Mouse (Mus musculus) lung, postnatal 0 days (tissue): Measurements from ENCODE around the gene G430095P16Rik. TPM values are rescaled to one million over a fixed set of nuclear protein-coding genes. Genes with fewer than 3 reads are reported as not detected.

ENCODE experiments used
- ATAC-seq: fragments of 200-750 bp; cut with Nextera tagmentation; 2 replicates; pipeline ENCODE4 v1.8.0; 2017; ENCODE audit warnings: moderate library complexity
- DNase-seq: peaks from one replicate; pipeline ENCODE4 v3.0.0-alpha.2; 2016; ENCODE audit warnings: low spot score
- H3K27ac ChIP-seq: fragments of 300-500 bp; sonication (generic); 2 replicates; pipeline ENCODE4 v1.5.1; 2014; ENCODE audit warnings: antibody characterized with exemption, mild to moderate bottlenecking, low read length, mixed read lengths
- H3K27me3 ChIP-seq: fragments of 300-500 bp; sonication (generic); replicated peaks from 2 replicates; pipeline ENCODE4 v1.6.1; 2014; ENCODE audit warnings: low read length, mixed read lengths; ENCODE audit not compliant: insufficient read depth
- H3K36me3 ChIP-seq: fragments of 300-500 bp; sonication (generic); 2 replicates; pipeline ENCODE4 v1.6.1; 2014; ENCODE audit warnings: low read length, mixed read lengths; ENCODE audit not compliant: insufficient read depth
- H3K4me1 ChIP-seq: fragments of 300-500 bp; sonication (generic); 2 replicates; pipeline ENCODE4 v1.6.1; 2014; ENCODE audit warnings: antibody characterized with exemption, low read depth, low read length, mixed read lengths; ENCODE audit not compliant: insufficient read depth
- H3K4me2 ChIP-seq: fragments of 300-500 bp; sonication (generic); replicated peaks from 2 replicates; pipeline ENCODE4 v1.6.1; 2014; ENCODE audit warnings: low read depth, mild to moderate bottlenecking, low read length, moderate library complexity, mixed read lengths
- H3K4me3 ChIP-seq: fragments of 300-500 bp; sonication (generic); 2 replicates; pipeline ENCODE4 v1.5.1; 2014; ENCODE audit warnings: low read depth, low read length
- H3K9ac ChIP-seq: fragments of 300-500 bp; sonication (generic); replicated peaks from 2 replicates; pipeline ENCODE4 v1.6.1; 2014; ENCODE audit warnings: low read depth, mild to moderate bottlenecking
- H3K9me3 ChIP-seq: fragments of 300-500 bp; sonication (generic); 2 replicates; pipeline ENCODE4 v1.6.1; 2016; ENCODE audit warnings: low read length, mixed read lengths
- CTCF ChIP-seq: IDR thresholded peaks from 2 replicates; pipeline ENCODE4 v1.5.1; 2016; ENCODE audit warnings: antibody characterized with exemption, mild to moderate bottlenecking
- EP300 ChIP-seq: IDR thresholded peaks from 2 replicates; pipeline ENCODE4 v1.6.1; 2016; ENCODE audit warnings: antibody characterized with exemption, mild to moderate bottlenecking, control low read depth
- WGBS: fragments of 180-500 bp; shearing (Covaris S2); extraction: QIAGEN DNeasy Blood & Tissue Kit; methylation state at CpG from one replicate; pipeline ENCODE4 v1.1.7; 2014; 5-methylcytosine and 5-hydroxymethylcytosine counted together
- polyA plus RNA-seq: library from polyadenylated mRNA; unstranded; fragments of >200 nt; fragmentation: Nextera tagmentation; extraction: Ambion mirVana; gene quantifications from 2 replicates; pipeline ENCODE4 v1.2.1, GENCODE M21; 2015

The G430095P16Rik gene
- polyA plus RNA-seq, 1 experiment from 2014 or later = 2.8 TPM

DNA sequence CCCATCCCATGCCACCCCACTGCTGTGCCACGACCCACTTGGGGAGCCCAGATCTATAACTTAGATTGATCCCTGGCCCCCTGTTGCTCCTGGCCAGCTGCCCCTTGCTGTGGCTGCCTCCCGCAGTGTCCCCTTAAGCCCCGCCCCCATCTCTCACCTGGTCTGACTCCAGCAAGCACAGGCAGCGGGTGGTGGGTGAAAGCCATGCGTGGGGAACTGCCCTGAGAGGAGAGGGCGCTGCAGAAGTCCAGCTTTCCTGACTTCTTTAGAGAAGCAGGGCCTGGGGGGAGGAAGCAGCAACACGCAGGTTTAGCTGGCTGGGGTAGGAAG is 729 bp downstream of the G430095P16Rik start:
- DNase-seq = no peak
- no peak overlapping the region for H3K4me3 ChIP-seq
- H3K27ac ChIP-seq = peak overlapping the region; percentile 3
- WGBS = 25% methylated on average over 7 of the region's 7 CpGs
- no peaks in the 10 kb centered on the region for H3K9me3 ChIP-seq
- peaks cover 36% of the 10 kb centered on the region for H3K4me1 ChIP-seq
- no peak overlapping the region for H3K9ac ChIP-seq
- TF ChIP-seq EP300 (no peak), CTCF (no peak)
- H3K27me3 ChIP-seq = no peaks in the 10 kb centered on the region
- peaks cover 17% of the 10 kb centered on the region for H3K36me3 ChIP-seq
- ATAC-seq = no peak
- H3K4me2 ChIP-seq = peak overlapping the region; percentile 25

GRCm38 (mm10) chr8:84724683-84725082 is 1.9 kb downstream of the G430095P16Rik start:
- Histone ChIP-seq H3K9ac (no peak overlapping the region), H3K4me1 (peaks cover 36% of the 10 kb centered on the region)

DNA sequence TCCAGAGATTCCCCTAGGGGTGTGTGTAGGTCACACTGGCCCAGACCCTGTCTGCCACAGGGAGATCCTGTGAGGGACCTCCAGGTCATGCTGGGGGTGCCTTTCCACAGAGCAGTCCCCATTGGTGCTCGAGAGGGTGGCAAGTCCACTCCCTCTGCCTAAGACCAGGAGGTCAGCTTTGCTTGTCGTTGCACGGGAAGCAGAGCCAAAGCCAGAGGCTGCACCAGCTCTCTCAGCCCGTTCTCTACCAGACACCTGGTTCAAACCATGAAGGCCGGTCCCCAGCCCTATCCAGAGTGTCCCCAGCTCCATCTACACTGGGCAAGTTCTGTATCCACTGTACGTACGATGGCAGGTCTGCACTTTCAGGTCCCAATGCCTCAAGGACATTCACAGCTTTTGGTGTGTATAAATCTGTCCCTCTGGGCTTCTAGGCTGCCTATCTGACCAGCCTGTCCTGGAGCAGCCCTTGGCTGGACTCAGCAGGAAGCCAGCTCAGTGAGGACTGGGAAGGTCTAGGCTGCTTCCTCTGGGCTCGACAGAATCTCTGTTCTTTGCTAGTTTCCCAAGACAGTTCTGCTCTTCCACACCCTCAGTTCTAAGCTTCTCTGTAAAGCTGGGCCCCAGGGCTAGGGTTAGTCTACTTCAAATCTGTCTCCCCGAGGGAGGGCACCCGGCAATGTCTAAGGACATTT is 2.6 kb downstream of the G430095P16Rik start:
- Histone ChIP-seq H3K9ac (0 out of 2 replicates have a peak overlapping the region, but pooled peaks have one; percentile 16), H3K9me3 (no peaks in the 10 kb centered on the region), H3K4me3 (no peak overlapping the region), H3K36me3 (peaks cover 16% of the 10 kb centered on the region), H3K27me3 (no peaks in the 10 kb centered on the region), H3K4me1 (peaks cover 40% of the 10 kb centered on the region), H3K27ac (peak overlapping the region; percentile 57), H3K4me2 (no peak overlapping the region)
- 0 out of 2 replicates have a peak, but pooled peaks have one; percentile 0 for ATAC-seq
- WGBS = 50% methylated on average over 10 of the region's 10 CpGs
- no peak for DNase-seq
- TF ChIP-seq CTCF (no peak), EP300 (no peak)

More at GRCm38 (mm10) chr8:84724683-84725082, 1.9 kb downstream of the G430095P16Rik start:
- no peak for TF ChIP-seq EP300
- no peak for TF ChIP-seq CTCF
- Histone ChIP-seq H3K9me3 (no peaks in the 10 kb centered on the region), H3K4me2 (no peak overlapping the region), H3K27me3 (no peaks in the 10 kb centered on the region), H3K27ac (no peak overlapping the region), H3K36me3 (peaks cover 17% of the 10 kb centered on the region), H3K4me3 (no peak overlapping the region)
- DNase-seq = no peak
- 58% methylated on average over 9 of the region's 9 CpGs for WGBS
- no peak for ATAC-seq

DNA sequence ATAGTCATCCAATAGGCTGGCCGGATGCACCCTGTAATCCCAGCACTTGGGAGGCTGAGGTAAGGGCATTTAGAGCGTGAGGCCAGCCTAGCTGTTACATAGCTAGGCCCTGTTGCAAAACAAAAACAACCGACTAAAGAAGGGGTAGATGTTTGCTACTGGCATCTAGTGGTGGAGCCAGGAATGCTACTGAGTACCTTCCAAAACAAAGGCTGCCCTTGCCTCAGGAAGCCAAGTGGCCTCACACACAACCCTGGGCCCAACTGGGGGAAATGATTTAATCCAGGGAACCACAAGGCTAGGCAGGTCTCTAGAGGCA is 3.1 kb downstream of the G430095P16Rik start:
- peak overlapping the region; percentile 57 for H3K27ac ChIP-seq
- peaks cover 45% of the 10 kb centered on the region for H3K4me1 ChIP-seq
- peak; percentile 78 for TF ChIP-seq CTCF
- no peak for TF ChIP-seq EP300
- H3K4me2 ChIP-seq = no peak overlapping the region
- H3K27me3 ChIP-seq = no peaks in the 10 kb centered on the region
- DNase-seq (peak; percentile 90), ATAC-seq (peak; percentile 39)
- no peak overlapping the region for H3K9ac ChIP-seq
- H3K9me3 ChIP-seq = no peaks in the 10 kb centered on the region
- 17% methylated on average over 3 of the region's 3 CpGs for WGBS
- peaks cover 11% of the 10 kb centered on the region for H3K36me3 ChIP-seq
- H3K4me3 ChIP-seq = no peak overlapping the region

- H3K4me3 ChIP-seq = no peak overlapping the region
- H3K36me3 ChIP-seq = peaks cover 10% of the 10 kb centered on the region
- H3K9ac ChIP-seq = no peak overlapping the region
- H3K4me2 ChIP-seq = no peak overlapping the region
- DNase-seq = no peak
- TF ChIP-seq EP300 = no peak
- TF ChIP-seq CTCF = no peak
- H3K9me3 ChIP-seq = no peaks in the 10 kb centered on the region
- no peak overlapping the region for H3K27ac ChIP-seq
- 67% methylated on average over 3 of the region's 3 CpGs for WGBS
- no peaks in the 10 kb centered on the region for H3K27me3 ChIP-seq
- no peak for ATAC-seq
- peaks cover 58% of the 10 kb centered on the region for H3K4me1 ChIP-seq
Measured at GRCm38 (mm10) chr8:84728474-84728873, 5.7 kb downstream of the G430095P16Rik start.

DNA sequence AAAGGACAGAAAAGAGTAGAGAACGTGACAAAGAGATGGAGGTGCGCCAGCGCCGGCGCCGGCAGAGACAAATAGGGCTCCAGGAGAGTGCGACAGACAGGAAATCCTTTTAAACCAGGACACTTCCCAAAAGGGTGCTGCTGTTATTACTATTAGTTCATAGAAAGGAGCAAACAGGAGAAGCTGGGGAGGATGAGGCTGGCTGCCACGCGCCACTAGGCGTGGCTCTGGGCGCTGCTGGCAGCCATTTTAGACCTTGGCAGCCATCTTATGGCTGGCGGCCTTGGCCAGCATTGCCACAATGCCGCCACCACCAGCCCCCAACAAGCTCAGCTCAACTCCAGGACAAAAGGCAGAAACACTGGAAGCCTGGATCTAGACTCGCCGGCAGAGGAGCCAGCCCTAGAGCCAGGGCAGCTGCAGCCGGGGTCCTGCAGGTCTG is 7.1 kb downstream of the G430095P16Rik start:
- Histone ChIP-seq H3K27me3 (no peaks in the 10 kb centered on the region), H3K27ac (0 out of 2 replicates have a peak overlapping the region, but pooled peaks have one; percentile 1), H3K9ac (no peak overlapping the region), H3K9me3 (no peaks in the 10 kb centered on the region), H3K4me3 (no peak overlapping the region), H3K36me3 (peaks cover 3% of the 10 kb centered on the region), H3K4me1 (peaks cover 50% of the 10 kb centered on the region), H3K4me2 (no peak overlapping the region)
- no peak for DNase-seq
- peak; percentile 27 for ATAC-seq
- TF ChIP-seq EP300 (peak; percentile 78; the same call in 1 of the 2 replicates), CTCF (no peak)
- 78% methylated on average over 16 of the region's 16 CpGs for WGBS
